Mouse (Mus musculus) ES-E14 (cell line): ENCODE measurements around the gene Klkb1.

Source experiments
- CHD2 ChIP-seq: IDR thresholded peaks from 2 replicates; pipeline ENCODE4 v1.6.1; 2014; ENCODE audit warnings: mild to moderate bottlenecking, low read depth, low read length, inconsistent platforms
- MAFK ChIP-seq: IDR thresholded peaks from 2 replicates; pipeline ENCODE4 v1.6.1; 2014; ENCODE audit warnings: mild to moderate bottlenecking, low read depth, low read length, inconsistent platforms; ENCODE audit not compliant: insufficient read depth

GRCm38 (mm10) chr8:45324151-45324550 lies 29.5 kb upstream of the Klkb1 start:
- TF ChIP-seq CHD2 (no peak), MAFK (no peak)
